Mouse (Mus musculus): ENCODE data around the gene Slc4a10.

DNA sequence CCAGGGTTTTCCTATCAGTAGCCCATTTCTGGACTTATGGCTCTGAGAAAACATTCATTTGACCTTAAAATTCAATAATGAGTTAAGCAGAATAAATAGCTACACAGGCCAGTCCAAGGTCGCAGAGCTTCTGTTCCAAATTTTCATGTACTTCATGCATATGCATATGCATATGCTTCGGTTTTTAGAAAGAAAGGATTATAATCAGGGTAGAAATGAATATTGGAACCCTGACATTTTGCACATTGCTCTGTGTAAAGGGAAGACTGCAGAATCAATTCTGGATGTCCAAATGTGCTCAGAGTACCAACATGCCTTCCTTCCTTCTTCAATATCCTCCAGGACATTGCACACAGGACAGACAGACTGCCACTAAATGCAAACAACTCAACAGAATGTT, 261.2 kb downstream of the Slc4a10 start:
- TF ChIP-seq CTCF (IDR thresholded peaks at IDR 0.05; ENCODE audit: control insufficient read depth, insufficient read depth, low read length) (no peak), POLR2A (IDR thresholded peaks at IDR 0.05; ENCODE audit: borderline replicate concordance, control insufficient read depth, low read depth, low read length) (no peak)

Measured in bone marrow, adult 2 months (tissue).